Mouse (Mus musculus) layer of hippocampus, adult 2 months (tissue): Measurements from ENCODE around the gene Ddx51. TPM values are rescaled to one million over a fixed set of nuclear protein-coding genes. Genes with fewer than 3 reads are reported as not detected.

Source experiments
- DNase-seq, 2 experiments: peaks; one replicate each; pipeline ENCODE4 v3.0.0; 2022; ENCODE audit warnings: low spot score in 2 of 2
- H3K27ac ChIP-seq: fragments of 200-600 bp; 2 replicates; pipeline ENCODE4 v1.8.1; 2022
- H3K4me3 ChIP-seq: fragments of 200-600 bp; 2 replicates; pipeline ENCODE4 v1.8.1; 2022; ENCODE audit warnings: mild to moderate bottlenecking
- CTCF ChIP-seq: fragments of 200-600 bp; conservative IDR thresholded peaks from 2 replicates; pipeline ENCODE4 v1.8.1; 2022; ENCODE audit warnings: antibody characterized with exemption, mild to moderate bottlenecking, moderate library complexity
- long read RNA-seq, 2 experiments: library from polyadenylated mRNA; stranded (forward); transcript quantifications; one replicate each; pipeline ENCODE4 v2.0.0; 2021; ENCODE audit warnings: borderline mapping rate in 2 of 2
- total RNA-seq, 2 experiments: library from RNA; stranded (reverse); gene quantifications; 2 replicates each; pipeline ENCODE4 v1.2.3; 2021

Gene Ddx51
- total RNA-seq, result 10 to 100 TPM; 31.2 to 35.0 TPM
- long read RNA-seq, experiment 1, full-length matches to known transcripts, result 15 of 19 reads
- long read RNA-seq, experiment 1, partial matches to known transcripts, result 1 of 19 reads
- long read RNA-seq, experiment 1, other reads (novel, unspliced or antisense), result 3 of 19 reads
- long read RNA-seq, experiment 2, full-length matches to known transcripts, result 12 of 22 reads
- long read RNA-seq, experiment 2, partial matches to known transcripts, result 4 of 22 reads
- long read RNA-seq, experiment 2, other reads (novel, unspliced or antisense), result 6 of 22 reads

DNA sequence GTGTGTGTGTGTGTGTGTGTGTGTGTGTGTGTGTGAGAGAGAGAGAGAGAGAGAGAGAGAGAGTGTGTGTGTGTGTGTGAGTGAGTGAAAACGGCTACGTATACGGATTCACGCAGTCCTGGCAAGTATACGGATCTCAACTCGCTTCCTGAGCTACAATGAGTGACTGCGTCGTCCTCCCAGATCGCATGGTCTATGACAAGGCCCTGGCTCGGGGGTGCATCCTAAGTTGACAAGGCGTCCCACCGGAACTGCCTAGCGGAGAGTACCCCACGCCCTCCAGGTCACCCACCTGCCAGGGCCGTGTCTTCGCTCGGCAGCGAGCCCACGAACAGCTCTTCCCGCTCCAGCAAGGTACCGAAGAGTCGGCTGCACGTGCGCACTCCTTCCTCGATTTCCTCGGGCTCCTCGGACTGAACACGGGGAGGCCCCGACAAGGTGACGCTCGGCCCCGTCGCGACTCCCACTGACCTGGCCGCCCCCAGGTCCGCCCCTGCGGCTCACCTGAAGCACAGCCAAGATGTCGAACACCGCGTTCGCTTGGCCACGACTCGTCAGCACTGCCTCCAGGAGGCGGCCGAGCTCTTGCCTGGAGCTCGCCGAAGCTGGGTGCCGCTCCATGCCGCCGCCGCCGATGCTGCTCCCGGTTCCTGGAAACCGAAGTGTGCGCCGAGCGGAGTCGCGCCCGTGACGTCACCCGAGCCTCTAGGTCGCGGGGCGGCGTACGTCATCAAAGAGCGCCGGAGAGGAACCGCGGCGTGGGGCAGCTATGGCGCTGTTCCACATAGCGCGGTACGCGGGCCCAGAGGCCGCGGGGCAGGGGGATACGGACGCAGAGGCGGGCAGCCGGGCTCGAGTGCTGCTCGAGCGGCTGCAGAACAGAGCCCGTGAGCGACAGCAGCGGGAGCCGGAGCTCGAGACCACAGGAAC, at the start of gene Ddx51, which contains the start of gene Noc4l:
Gene Ddx51 (plus strand): TSS at position 733 of the 930 bp plus-strand sequence.
Gene Noc4l (minus strand): TSS at position 699 of the 930 bp plus-strand sequence.
- Histone ChIP-seq H3K27ac (peak within 1 kb of the TSS; percentile 73), H3K4me3 (peak within 1 kb of the TSS; percentile 97)
- DNase-seq, result peak; percentile 91 to 97
- peak; percentile 26; the same call in 1 of the 2 replicates for TF ChIP-seq CTCF

DNA sequence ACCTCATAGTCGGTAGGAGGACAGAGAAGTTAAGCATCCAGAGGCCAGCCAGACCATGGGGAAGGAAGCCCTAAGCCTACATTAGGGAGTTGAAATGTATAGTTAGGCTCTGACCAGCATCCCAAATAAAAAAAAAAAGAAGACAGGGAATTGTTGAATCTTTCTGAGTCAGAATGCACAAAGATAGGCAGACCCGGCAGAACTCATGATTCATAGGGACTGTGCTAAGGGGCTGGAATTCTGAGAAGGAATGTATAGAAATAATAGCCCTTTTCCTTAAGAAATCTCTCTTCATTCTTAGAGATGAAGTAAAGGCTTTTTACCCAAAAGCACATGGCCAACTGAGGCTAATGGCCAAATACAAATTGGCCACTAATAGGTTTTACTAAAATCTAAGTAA, 48.9 kb upstream of the Ddx51 start:
- no peak for TF ChIP-seq CTCF
- Histone ChIP-seq H3K4me3 (no peak overlapping the region), H3K27ac (no peak overlapping the region)
- no peak for DNase-seq

DNA sequence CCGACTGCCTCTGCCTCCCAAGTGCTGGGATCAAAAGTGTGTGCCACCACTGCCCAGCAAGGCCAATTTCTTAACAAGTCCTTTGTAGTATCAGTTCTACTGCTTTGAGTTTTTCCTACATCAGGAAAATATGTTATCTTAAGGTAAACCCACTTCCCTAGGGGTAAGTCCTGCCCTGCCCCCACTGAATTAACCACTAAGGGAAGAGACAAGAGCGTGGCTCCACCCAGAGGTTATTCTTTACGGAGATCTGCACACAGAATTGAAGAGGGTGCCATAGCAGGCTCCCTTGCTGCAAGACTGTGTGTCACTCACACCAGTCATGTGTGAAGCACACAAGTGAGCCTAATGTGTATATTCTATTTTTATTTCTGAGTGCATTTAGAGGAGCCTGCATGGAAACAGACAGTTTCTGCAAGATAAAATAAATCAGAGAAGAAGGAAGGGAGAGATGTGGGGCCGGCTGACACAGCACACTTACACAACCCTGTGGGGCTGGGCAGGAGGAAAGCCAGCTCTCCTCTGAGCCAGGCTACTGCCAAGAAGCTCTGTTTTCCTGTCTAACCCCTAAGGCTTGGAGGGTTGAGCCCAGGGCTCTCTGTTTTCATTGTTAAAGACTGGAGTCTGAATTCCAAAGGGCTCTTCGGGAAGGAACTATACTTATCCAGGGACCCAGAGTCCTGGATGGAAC, 47.6 kb upstream of the Ddx51 start:
- TF ChIP-seq CTCF, result 0 out of 2 replicates have a peak, but pooled peaks have one; percentile 6
- Histone ChIP-seq H3K4me3 (no peak overlapping the region), H3K27ac (no peak overlapping the region)
- DNase-seq, result no peak

DNA sequence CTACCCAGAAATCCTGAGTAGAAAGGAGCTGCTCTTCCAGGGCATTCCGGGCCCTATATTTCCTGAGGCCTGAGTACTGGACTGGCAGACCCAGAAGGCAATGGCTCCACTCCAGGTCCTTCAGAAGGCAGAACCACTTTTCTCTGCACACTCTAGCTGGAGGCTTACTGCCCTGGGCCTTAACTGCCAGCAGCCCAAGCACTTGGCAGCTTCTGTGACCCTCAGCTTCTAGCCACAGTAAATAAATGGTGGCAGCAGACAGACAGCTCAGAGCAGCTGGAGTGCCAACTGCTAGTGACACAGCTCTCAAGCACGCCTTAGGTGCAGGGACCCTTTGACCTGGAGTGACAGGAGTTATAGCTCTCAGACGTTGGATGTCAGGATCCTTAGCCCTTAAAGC, 45.5 kb upstream of the Ddx51 start:
- no peak for TF ChIP-seq CTCF
- Histone ChIP-seq H3K27ac (no peak overlapping the region), H3K4me3 (no peak overlapping the region)
- no peak for DNase-seq

DNA sequence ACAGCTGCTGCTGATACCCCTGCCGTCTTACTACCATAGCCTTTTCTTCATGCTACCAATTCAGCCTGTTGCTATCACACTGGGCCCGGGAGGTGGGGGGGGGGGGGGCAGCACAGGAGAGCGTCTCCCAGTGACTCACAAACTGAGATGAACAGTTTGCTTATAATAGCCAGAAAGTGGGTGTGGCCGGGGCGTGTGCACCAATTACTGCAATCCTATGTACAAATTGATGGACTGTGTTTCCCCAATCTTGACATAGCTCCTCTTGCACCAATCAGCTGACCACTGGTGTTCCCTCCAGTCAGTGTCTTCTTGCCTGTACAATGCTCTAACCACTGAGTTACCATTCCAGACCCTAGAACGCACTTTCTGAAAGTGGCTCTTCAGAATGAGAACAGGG, 44.9 kb upstream of the Ddx51 start:
- H3K4me3 ChIP-seq, result no peak overlapping the region
- no peak overlapping the region for H3K27ac ChIP-seq
- no peak for TF ChIP-seq CTCF
- no peak for DNase-seq

GRCm38 (mm10) chr5:110608941-110609340, 44.3 kb upstream of the Ddx51 start:
- no peak for TF ChIP-seq CTCF
- H3K4me3 ChIP-seq, result no peak overlapping the region
- H3K27ac ChIP-seq, result no peak overlapping the region
- DNase-seq, result no peak

GRCm38 (mm10) chr5:110609425-110609824, 43.8 kb upstream of the Ddx51 start:
- Histone ChIP-seq H3K4me3 (no peak overlapping the region), H3K27ac (no peak overlapping the region)
- no peak for DNase-seq
- TF ChIP-seq CTCF, result no peak

GRCm38 (mm10) chr5:110609868-110610267, 43.4 kb upstream of the Ddx51 start:
- no peak overlapping the region for H3K4me3 ChIP-seq
- H3K27ac ChIP-seq, result no peak overlapping the region
- no peak for DNase-seq
- TF ChIP-seq CTCF, result no peak

DNA sequence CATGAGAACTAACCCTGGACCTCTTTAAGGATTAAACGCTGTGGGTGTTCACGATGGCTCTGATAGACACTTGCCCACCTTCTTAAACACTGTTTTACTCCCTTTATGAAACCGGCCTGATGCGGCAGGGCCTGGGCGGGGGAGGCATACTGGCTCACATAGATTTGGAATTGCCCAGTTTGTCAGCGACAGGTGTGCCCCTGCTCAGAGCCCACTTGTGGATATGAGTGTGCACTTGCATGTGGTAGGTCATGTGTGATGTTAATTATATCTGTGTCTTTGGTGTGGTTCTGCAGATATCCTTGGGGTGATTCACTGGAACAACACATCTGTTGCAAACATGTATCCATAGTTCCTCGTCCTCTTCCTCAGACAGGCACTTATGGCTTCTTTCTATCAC, 42.8 kb upstream of the Ddx51 start:
- 0 out of 2 replicates have a peak overlapping the region, but pooled peaks have one; percentile 6 for H3K27ac ChIP-seq
- no peak overlapping the region for H3K4me3 ChIP-seq
- DNase-seq, result no peak
- TF ChIP-seq CTCF, result no peak

- DNase-seq, result peak; percentile 61 to 80
- TF ChIP-seq CTCF, result no peak
- H3K27ac ChIP-seq, result no peak overlapping the region
- H3K4me3 ChIP-seq, result no peak overlapping the region
These were observed 41.7 kb upstream of the Ddx51 start for GRCm38 (mm10) chr5:110611435-110612158.

DNA sequence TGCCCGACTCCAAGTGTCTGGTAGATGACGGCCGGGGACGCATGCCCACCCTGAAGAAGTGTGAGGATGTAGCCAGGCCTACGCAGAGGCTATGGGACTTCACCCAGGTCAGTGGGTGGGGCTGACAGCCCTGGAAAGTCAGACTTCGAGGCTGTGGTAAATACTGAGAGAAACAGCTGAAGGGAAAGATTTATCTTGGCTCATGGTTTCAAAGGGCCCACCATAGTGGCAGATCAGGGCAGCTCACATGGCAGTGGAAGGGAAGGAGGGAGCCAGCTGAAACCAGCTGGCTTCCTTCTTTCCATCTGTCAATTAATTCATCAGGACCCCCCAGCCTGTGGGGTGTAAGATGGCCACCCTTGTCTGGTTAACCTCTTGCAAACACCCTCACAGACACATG, 34.0 kb upstream of the Ddx51 start:
- Histone ChIP-seq H3K27ac (no peak overlapping the region), H3K4me3 (no peak overlapping the region)
- no peak for DNase-seq
- TF ChIP-seq CTCF, result no peak

DNA sequence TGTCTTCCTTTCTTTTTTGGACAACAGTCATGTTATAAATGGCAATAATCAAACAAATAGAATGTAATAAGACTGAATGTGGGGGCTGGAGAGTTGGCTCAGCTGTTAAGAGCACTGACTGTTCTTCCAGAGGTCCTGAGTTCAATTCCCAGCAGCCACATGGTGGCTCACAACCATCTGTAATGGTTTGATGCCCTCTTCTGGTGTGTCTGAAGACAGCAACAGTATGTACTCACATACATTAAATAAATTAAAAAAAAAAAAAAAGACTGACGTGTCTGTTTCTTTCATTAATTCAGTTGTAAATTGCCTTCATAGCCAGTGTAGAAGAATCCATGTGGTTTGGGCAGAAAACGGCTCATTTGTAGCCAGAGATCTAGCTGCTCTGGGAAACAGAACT, 28.9 kb upstream of the Ddx51 start:
- DNase-seq, result no peak
- Histone ChIP-seq H3K4me3 (no peak overlapping the region), H3K27ac (no peak overlapping the region)
- TF ChIP-seq CTCF, result peak; percentile 58

DNA sequence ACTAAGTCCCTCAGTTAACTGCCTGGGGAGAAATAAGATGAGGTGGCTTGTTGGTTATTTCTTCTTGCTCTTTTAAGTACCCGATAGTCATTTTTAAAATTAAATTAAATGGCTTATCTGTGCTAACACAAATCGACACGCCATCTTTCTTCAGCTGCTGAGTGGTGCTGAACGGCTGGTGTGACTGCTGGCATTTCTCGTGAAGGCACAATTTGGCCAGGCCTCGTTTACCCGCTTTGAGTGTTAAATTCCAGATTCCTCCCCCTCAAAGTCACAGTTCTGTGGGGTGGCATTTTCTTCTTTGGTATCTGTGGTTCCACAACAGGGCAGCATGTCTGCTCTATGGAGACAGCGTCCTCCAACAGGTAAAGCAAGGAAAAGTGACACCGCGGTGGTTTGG, 25.9 kb upstream of the Ddx51 start:
- peak; percentile 33 to 36 for DNase-seq
- TF ChIP-seq CTCF, result 0 out of 2 replicates have a peak, but pooled peaks have one; percentile 9
- Histone ChIP-seq H3K4me3 (no peak overlapping the region), H3K27ac (no peak overlapping the region)
